Mouse (Mus musculus): ENCODE measurements at regions not wholly inside any gene's neighbourhood (a gene's known extent, or its start where the extent isn't known, plus 50 kb on each side); places are given as distances from the start of the nearest gene placed in this dataset.

DNA sequence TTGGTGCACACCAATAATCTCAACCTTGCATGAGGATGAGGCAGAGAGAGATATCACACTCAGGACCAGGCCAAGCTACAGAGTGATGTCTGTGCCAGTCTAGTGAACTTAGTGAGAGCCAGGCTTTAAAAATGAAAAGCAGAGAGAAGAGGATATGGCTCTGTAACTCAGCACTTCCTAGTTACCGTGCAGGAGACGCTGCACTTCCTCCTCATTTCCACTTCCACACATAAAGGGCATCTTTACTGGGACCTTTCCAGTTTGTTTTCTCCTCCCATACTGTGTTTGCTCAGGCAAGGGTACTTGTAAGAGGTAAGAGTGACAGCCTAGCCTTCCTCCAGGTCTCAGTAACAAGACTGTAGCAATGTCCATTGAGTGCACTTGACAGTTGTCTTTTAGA is 66.0 kb upstream of the Dph5 start:
- no peak overlapping the region for H3K9ac ChIP-seq (ENCODE audit: low read length)
- no peaks in the 10 kb centered on the region for H3K36me3 ChIP-seq (ENCODE audit: control insufficient read depth, insufficient read depth, low read length)
- no peak overlapping the region for H3K4me3 ChIP-seq (replicated peaks; ENCODE audit: low read length)
- ATAC-seq (ENCODE audit: insufficient read depth, low FRiP score) = no peak
- H3K4me1 ChIP-seq (ENCODE audit: control insufficient read depth, insufficient read depth, low read length) = no peaks in the 10 kb centered on the region
- no peak overlapping the region for H3K27ac ChIP-seq (ENCODE audit: low read length)
- WGBS = 78% methylated on average over 2 of the region's 2 CpGs
- H3K4me2 ChIP-seq (ENCODE audit: low read depth, low read length) = no peak overlapping the region
- no peaks in the 10 kb centered on the region for H3K27me3 ChIP-seq (ENCODE audit: control insufficient read depth, insufficient read depth, low read length)
- no peaks in the 10 kb centered on the region for H3K9me3 ChIP-seq (replicated peaks; ENCODE audit: control insufficient read depth, low read length)

DNA sequence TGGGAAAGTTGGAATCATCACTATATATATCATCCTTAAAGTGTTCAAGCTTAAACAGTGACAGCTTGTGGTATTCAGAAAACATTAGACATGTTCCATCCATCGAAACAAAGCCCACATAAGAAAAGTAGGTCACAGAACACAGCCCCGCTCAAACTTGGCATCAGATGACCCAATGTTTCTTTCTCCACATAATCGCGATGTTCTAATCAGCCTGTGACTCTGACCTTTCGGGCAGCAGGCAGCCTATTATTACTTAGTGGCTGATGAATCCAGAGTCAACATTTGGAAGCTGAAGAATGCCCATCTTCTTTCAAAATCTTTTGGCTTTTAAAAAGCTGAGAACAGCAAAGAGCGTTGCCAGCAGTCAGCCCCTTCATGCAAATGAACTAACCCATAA is 65.1 kb upstream of the Dph5 start:
- no peak overlapping the region for H3K27ac ChIP-seq (ENCODE audit: low read length)
- H3K4me1 ChIP-seq (ENCODE audit: control insufficient read depth, insufficient read depth, low read length) = no peaks in the 10 kb centered on the region
- ATAC-seq (ENCODE audit: insufficient read depth, low FRiP score) = no peak
- H3K4me2 ChIP-seq (ENCODE audit: low read depth, low read length) = no peak overlapping the region
- WGBS = 45% methylated on average over 6 of the region's 6 CpGs
- no peaks in the 10 kb centered on the region for H3K36me3 ChIP-seq (ENCODE audit: control insufficient read depth, insufficient read depth, low read length)
- H3K27me3 ChIP-seq (ENCODE audit: control insufficient read depth, insufficient read depth, low read length) = no peaks in the 10 kb centered on the region
- H3K9ac ChIP-seq (ENCODE audit: low read length) = no peak overlapping the region
- no peaks in the 10 kb centered on the region for H3K9me3 ChIP-seq (replicated peaks; ENCODE audit: control insufficient read depth, low read length)
- H3K4me3 ChIP-seq (replicated peaks; ENCODE audit: low read length) = no peak overlapping the region

DNA sequence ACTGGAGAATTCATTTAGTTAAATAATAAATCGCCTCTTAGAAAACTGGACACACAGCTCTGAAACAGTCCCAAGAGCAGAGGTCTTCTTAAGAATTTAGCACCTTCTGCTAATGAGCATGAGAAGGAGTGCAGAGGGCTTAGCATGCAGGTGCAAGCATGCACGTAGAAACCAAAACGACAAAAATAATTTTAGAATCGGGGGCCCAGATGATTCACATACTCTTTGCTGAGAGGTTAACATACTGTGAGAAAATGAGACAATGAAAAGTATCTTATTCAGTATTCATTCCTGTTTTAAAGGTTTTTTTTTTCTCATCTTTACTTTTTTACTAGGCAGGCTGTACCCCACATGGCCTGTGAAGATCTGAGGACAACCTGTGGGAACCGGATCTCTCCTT is 63.9 kb upstream of the Dph5 start:
- 89% methylated on average over 5 of the region's 5 CpGs for WGBS
- H3K9ac ChIP-seq (ENCODE audit: low read length) = no peak overlapping the region
- H3K36me3 ChIP-seq (ENCODE audit: control insufficient read depth, insufficient read depth, low read length) = no peaks in the 10 kb centered on the region
- ATAC-seq (ENCODE audit: insufficient read depth, low FRiP score) = no peak
- H3K27ac ChIP-seq (ENCODE audit: low read length) = no peak overlapping the region
- no peaks in the 10 kb centered on the region for H3K4me1 ChIP-seq (ENCODE audit: control insufficient read depth, insufficient read depth, low read length)
- H3K27me3 ChIP-seq (ENCODE audit: control insufficient read depth, insufficient read depth, low read length) = no peaks in the 10 kb centered on the region
- no peak overlapping the region for H3K4me2 ChIP-seq (ENCODE audit: low read depth, low read length)
- H3K4me3 ChIP-seq (replicated peaks; ENCODE audit: low read length) = no peak overlapping the region
- no peaks in the 10 kb centered on the region for H3K9me3 ChIP-seq (replicated peaks; ENCODE audit: control insufficient read depth, low read length)

DNA sequence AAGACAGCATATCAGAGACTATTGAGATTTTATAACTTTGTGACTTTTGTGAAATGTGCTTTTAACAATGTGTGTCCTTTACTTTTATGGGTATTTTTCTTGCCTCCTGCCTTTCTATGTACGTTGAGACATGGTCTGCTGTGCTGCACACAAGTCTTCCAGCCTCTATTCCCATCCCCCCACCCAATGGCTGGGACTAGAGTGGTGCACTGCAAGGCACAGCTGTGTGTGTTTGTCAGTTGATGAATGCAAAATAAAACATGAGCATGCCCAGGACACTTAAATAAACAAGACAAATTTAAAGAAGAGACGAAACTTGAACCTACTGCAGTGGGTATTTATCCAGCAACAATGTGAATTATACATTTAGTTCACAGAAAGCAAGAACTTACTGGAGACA is 62.8 kb upstream of the Dph5 start:
- no peak for ATAC-seq (ENCODE audit: insufficient read depth, low FRiP score)

DNA sequence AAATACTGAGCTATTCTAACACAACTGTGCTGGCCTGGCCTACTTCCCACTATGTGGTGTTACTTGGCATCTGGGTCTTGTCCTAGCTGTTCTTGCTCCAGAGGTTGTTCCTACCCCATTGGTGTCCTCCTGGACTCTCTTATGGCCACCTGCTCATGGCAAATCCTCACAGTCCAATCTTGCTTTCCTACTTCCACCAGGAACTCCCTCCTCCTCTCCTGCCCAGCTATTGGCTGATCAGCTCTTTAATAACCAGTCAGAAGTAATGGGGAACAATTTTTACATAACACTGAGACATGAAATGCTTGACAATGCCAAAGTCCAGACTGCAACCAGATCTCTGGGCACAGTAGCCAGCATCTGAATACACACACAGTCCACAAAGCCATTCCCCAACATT is 52.3 kb upstream of the Dph5 start:
- H3K36me3 ChIP-seq (ENCODE audit: control insufficient read depth, insufficient read depth, low read length) = no peaks in the 10 kb centered on the region
- no peak overlapping the region for H3K4me2 ChIP-seq (ENCODE audit: low read depth, low read length)
- H3K27ac ChIP-seq (ENCODE audit: low read length) = no peak overlapping the region
- H3K4me3 ChIP-seq (replicated peaks; ENCODE audit: low read length) = no peak overlapping the region
- H3K4me1 ChIP-seq (ENCODE audit: control insufficient read depth, insufficient read depth, low read length) = no peaks in the 10 kb centered on the region
- ATAC-seq (ENCODE audit: insufficient read depth, low FRiP score) = no peak
- no peak overlapping the region for H3K9ac ChIP-seq (ENCODE audit: low read length)
- no peaks in the 10 kb centered on the region for H3K27me3 ChIP-seq (ENCODE audit: control insufficient read depth, insufficient read depth, low read length)
- H3K9me3 ChIP-seq (replicated peaks; ENCODE audit: control insufficient read depth, low read length) = no peaks in the 10 kb centered on the region

More for the DNA sequence above, 62.8 kb upstream of the Dph5 start:
- Histone ChIP-seq H3K4me2 (ENCODE audit: low read depth, low read length) (no peak overlapping the region), H3K36me3 (ENCODE audit: control insufficient read depth, insufficient read depth, low read length) (no peaks in the 10 kb centered on the region), H3K4me3 (replicated peaks; ENCODE audit: low read length) (no peak overlapping the region), H3K27ac (ENCODE audit: low read length) (no peak overlapping the region), H3K9me3 (replicated peaks; ENCODE audit: control insufficient read depth, low read length) (no peaks in the 10 kb centered on the region), H3K4me1 (ENCODE audit: control insufficient read depth, insufficient read depth, low read length) (no peaks in the 10 kb centered on the region), H3K27me3 (ENCODE audit: control insufficient read depth, insufficient read depth, low read length) (no peaks in the 10 kb centered on the region), H3K9ac (ENCODE audit: low read length) (no peak overlapping the region)
- 32% methylated on average over 2 of the region's 2 CpGs for WGBS

DNA sequence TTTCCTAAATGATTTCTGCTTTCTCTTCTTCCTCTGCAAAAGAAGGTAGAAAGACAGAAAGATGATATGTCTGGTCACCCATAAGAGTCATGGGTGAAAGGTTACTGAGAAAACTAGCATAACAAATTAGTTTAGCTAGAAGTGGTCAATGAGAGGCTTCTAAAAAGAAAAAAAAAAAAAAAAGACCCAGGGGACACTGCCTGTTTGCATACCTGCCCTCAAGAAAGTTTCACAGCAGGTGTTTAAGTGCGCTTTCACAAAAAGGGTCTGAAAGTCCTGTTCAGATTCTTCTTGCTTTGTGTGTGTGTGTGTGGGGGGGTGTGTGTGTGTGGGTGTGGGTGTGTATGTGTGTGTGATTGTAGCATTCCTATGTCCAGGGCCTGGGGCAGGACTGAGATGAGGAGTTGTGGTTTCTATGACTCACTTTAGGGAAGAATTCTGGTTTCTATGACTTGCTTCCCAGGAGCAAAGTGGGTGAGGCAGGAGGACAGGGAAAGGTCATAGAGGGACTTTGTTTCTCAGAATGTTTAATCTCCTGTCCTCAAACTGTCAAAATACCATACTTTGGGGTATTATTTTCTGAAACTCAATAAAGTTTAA is 49.9 kb upstream of the Dph5 start:
- 81% methylated on average over 1 of the region's 1 CpGs for WGBS

More for the DNA sequence above, 49.9 kb upstream of the Dph5 start:
- no peak overlapping the region for H3K9ac ChIP-seq (ENCODE audit: low read length)
- no peaks in the 10 kb centered on the region for H3K4me1 ChIP-seq (ENCODE audit: control insufficient read depth, insufficient read depth, low read length)
- no peak for ATAC-seq (ENCODE audit: insufficient read depth, low FRiP score)
- H3K4me3 ChIP-seq (replicated peaks; ENCODE audit: low read length) = no peak overlapping the region
- no peaks in the 10 kb centered on the region for H3K36me3 ChIP-seq (ENCODE audit: control insufficient read depth, insufficient read depth, low read length)
- H3K4me2 ChIP-seq (ENCODE audit: low read depth, low read length) = no peak overlapping the region
- H3K27ac ChIP-seq (ENCODE audit: low read length) = no peak overlapping the region
- H3K27me3 ChIP-seq (ENCODE audit: control insufficient read depth, insufficient read depth, low read length) = no peaks in the 10 kb centered on the region
- H3K9me3 ChIP-seq (replicated peaks; ENCODE audit: control insufficient read depth, low read length) = no peaks in the 10 kb centered on the region

Measured in stomach, embryonic 16.5 days (tissue).